Mouse (Mus musculus): ENCODE measurements around the gene Gm20441. TPM values are rescaled to one million over a fixed set of nuclear protein-coding genes. Genes with fewer than 3 reads are reported as not detected.
A peak's percentile ranks its signal among the peaks of the same experiment; 100 is the strongest.
"Not testable (repeated sequence)": the region's sequence is repeated elsewhere in the genome, so short reads cannot be mapped to it uniquely, and the experiment has no call there.

The Gm20441 gene
- total RNA-seq, 2 experiments from 2014 or later = not detected

DNA sequence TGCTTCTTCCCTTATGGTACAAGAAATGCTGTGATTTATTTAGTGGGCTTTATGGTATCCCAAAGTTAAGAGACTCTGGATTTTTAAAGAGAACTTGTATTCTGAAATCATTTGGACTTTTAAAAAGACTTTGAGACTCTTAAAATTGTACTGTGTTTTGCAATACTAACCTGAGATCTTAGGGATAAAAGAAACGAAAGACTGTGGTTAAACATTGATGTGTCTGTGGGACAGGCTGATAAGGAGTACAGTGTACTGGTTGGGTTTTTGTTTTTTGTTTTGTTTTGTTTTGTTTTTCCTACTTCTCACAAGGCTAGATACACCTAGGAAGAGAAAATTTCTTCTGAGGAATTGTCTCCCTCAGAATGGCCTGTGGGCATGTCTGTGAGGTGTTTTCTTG, 4.7 kb upstream of the Gm20441 start:
- intact Hi-C loops (cut with DNase I) = no loop called here
- no peak for DNase-seq

DNA sequence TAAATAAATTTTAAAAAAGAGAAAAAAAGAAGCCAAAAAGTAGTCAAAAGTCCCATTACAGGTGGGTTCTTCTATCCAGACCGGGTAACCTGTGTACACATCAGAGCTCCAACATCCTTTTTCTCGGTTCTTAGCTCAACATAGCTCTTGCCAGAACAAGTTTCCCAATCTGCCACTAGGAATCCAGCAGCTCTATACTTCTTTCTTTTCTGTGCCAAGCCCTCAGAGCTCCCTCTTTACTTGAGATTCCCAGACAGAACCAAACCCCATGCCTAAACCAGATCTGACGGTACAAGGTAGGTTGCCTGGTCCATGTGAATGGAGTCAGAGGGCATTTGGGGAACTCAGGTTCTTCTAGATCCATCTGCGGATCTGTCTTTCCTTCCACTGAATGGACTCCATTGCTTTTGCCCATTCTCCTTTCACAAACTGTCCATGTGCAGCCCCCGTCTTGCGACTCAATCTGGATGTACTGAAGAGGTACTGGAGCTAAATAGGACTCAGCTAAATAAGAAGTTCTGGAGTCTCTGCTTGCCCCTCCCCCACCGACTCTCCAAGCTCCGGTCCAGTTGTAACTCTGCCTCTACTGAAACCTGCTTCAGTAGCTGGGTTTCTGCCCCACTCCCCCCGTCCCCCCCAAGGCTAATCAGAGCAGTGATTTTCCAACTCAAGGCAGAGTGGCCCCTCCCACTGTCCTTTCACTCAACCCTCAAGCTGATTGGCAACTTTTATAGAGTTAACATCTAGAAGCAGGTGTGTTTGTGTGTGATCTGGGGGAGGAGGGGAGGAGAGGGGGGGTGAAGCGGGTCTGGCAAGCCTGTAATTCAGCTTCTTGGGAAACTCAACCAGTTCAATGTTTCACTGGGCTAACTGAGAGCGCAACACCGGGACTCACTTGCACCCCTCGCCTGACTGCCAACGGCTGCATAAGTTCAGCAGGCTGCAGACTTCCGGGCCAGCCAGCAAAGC, 1.3 kb downstream of the Gm20441 start:
- intact Hi-C loops (cut with DNase I) = no loop called here
- no peak for DNase-seq

- intact Hi-C loops (cut with DNase I) = no loop called here
- no peak for DNase-seq
Measured at GRCm38 (mm10) chr10:75777885-75778284, 2.9 kb downstream of the Gm20441 start.

DNA sequence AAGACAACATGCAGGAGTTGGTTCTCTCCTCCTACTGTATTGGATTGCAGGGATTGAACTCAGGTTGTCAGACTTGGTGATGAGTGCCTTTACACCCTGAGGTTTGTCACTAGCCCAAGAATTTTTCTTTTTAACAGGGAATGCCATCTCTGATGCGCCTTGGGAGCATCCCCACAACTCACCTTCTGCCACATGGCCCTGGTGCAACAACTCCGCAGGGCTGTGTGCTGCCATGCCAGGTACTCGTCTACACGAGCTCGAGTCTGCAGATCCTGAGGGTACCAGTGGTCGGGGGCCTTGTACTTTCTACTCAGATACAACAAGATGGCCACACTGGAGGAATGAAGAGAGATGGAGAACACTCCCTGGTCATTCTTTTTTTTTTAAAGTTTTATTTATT, 4.2 kb downstream of the Gm20441 start:
- intact Hi-C loops (cut with DNase I) = no loop called here
- no peak for DNase-seq

GRCm38 (mm10) chr10:75774587-75774986, 6.2 kb downstream of the Gm20441 start:
- intact Hi-C loops (cut with DNase I) = loop anchor here (5.0 kb wide), 1 partner anchor 187 kb away; the partner anchor contains the start of gene Ggt5
- no peak for DNase-seq

DNA sequence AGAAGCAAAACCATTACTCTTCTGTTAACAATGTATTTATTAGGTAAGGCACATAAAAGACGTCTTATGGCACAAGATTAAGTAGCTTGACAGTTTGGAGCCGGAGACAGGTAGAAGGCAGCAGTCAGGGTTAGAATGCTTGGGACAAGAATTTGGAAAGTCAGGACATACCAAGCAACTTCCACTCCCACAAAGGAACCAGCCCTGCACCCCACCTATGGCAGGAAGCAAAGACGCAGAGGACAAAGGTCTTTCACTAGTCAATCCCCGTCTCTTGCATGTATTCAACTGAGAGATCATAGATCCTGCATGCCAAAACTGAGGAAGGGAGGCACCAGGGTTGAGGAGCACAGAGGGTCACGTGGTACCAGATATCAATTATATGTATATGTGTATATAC, 6.7 kb downstream of the Gm20441 start:
- DNase-seq = no peak
- intact Hi-C loops (cut with DNase I) = loop anchor here (5.0 kb wide), 1 partner anchor 187 kb away; the partner anchor contains the start of gene Ggt5

- intact Hi-C loops (cut with DNase I) = loop anchor here (5.0 kb wide), 1 partner anchor 186 kb away; the partner anchor contains the start of gene Ggt5
- peak; percentile 73 to 78 for DNase-seq
Measured at GRCm38 (mm10) chr10:75772795-75773664, 7.7 kb downstream of the Gm20441 start, which contains the start of gene Ddt. Gene Ddt, minus strand, starts transcription at chr10:75773414.

GRCm38 (mm10) chr10:75767756-75768155, 13.0 kb downstream of the Gm20441 start:
- intact Hi-C loops (cut with DNase I); DNase-seq: not testable (repeated sequence)

DNA sequence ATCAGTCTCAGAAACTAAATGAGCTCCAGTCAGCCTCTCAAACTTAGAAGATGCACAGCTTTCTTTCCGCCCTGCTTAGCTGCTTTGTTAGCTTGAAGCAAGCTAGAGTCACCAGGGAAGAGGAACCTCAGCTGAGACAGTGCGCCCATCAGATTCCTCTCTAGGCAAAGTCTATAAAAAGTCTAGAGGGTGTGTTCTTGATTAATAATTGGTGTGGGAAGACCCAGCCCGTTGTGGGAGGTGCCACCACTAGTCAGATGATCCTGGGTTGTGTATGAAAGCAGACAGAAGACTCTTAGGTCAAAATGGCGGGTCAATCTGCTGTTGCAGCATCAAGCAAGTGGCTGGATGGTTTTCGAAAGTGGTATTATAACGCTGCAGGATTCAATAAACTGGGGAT, 13.9 kb downstream of the Gm20441 start:
- no peak for DNase-seq
- intact Hi-C loops (cut with DNase I) = no loop called here

- peak; percentile 70 to 76 for DNase-seq
- intact Hi-C loops (cut with DNase I) = loop anchor here (2.0 to 5.0 kb wide), 2 partner anchors 68 to 86 kb away; no protein-coding TSS in a partner anchor
Measured at GRCm38 (mm10) chr10:75764519-75765473, 16.0 kb downstream of the Gm20441 start.

DNA sequence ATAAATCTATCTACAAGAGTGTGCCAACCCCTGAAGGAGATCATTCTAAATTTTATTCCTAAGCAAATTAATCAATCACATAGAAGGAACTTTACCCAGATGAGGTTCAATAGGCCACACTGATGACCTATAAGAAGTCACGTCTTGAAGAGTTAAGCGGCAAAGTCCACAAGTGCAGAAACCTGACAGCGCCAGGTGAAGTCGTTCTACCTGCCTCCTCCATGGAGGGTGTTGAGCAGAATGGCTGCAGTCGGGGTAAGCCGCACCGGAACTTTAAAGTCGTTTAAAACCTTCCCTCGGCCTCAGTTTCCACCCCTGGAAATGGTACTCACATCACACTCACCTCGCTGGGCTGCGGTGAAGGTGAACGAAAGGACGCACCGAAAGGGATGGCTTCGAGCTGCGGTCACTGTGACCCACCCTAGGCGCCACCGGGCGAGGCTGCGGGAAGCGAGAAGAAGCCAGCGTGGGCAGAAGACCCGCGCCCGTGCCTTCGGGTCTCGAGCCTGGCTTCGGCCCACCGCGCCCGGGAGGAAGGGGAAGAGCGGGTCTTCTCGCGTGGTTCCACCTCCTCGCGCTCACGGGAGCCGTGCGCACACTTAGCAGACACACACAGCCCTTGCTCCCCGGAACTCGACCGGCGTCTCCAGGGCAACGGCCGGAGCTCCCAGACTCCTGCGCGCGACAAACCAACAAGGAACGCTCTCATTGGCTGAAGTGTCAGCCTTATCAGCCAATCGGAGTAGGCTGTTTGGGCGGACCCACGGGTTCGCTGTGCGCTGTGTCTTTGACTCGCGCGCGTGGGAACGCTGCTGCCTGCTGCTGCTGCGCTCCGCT, 16.9 kb downstream of the Gm20441 start, which contains the start of gene Cabin1:
Cabin1 (minus strand) TSS at position 660 of the 837 bp plus-strand sequence.
- intact Hi-C loops (cut with DNase I) = loop anchor here (2.0 to 5.0 kb wide), 2 partner anchors 68 to 87 kb away; no protein-coding TSS in a partner anchor
- DNase-seq = peak; percentile 96 to 97

- intact Hi-C loops (cut with DNase I) = loop anchor here (5.0 kb wide), 1 partner anchor 70 kb away; no protein-coding TSS in a partner anchor
- DNase-seq = no peak
Measured at GRCm38 (mm10) chr10:75762413-75762812, 18.3 kb downstream of the Gm20441 start.

DNA sequence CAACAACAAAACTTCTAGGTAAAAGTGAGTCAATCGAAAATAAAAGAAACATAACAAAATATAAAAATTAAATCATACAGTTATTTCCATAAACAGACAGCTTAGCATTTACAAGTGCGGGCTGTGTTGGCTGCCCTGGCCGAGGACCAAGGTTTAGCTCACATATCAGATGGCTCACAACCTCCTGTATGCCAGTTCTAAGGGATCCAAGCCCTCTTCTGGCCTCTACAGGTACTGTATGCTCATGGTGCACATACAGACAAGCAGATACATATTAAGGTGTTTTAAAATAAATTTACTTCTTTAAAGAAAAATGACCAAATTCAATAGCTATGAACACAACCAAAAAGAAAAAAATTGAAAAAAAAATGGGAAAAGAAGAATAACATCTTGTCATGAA, 20.4 kb downstream of the Gm20441 start:
- no peak for DNase-seq
- intact Hi-C loops (cut with DNase I) = loop anchor here (5.0 kb wide), 1 partner anchor 72 kb away; no protein-coding TSS in a partner anchor

DNA sequence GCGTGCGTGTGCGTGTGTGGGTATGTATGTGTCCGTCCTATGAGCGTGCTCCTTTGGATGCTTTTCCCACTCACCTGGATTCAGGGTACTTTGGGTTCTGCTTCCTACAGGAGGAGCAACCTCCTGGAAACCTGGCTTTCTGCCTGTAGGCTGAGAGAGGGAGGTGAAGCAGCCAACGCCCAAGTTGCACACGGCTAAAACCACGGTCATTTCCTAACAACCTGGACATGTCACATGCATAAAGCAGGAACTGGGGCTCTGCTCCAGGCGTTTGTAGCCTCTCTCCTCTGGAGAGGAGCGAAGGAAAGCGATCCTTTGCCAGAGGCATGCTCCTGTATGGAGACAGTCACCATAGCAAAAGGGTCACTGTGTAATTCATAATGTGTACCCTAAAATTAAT, 24.0 kb downstream of the Gm20441 start:
- DNase-seq = no peak
- intact Hi-C loops (cut with DNase I) = no loop called here

- DNase-seq = peak; percentile 82 to 86
- intact Hi-C loops (cut with DNase I) = loop anchor here (1.0 kb wide), 3 partner anchors 88 to 207 kb away; no protein-coding TSS in a partner anchor
Measured at GRCm38 (mm10) chr10:75744017-75744416, 36.7 kb downstream of the Gm20441 start.

- intact Hi-C loops (cut with DNase I) = no loop called here
- DNase-seq = no peak
Measured at GRCm38 (mm10) chr10:75743369-75743768, 37.4 kb downstream of the Gm20441 start.

DNA sequence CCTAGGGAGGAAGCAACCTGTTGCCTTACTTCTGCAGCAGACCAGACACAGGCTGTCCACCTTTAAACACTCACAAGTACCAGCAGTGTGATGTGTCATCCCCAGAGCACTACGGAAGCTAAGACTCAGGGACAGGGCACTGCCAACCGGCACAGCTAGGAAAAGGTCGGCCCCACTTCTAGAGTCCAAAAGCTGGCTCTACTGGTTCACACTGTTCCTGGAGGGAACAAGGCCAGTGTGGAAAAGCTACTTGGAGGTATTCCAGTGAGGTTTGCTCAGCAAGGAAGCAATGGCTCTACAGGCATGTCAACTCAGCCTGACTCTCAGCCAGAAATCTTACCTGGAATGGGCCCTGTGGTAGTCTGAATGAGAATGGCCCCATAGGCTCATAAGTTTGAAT, 39.9 kb downstream of the Gm20441 start:
- DNase-seq = no peak
- intact Hi-C loops (cut with DNase I) = no loop called here

GRCm38 (mm10) chr10:75725449-75725848, 55.3 kb downstream of the Gm20441 start:
- DNase-seq = no peak
- intact Hi-C loops (cut with DNase I) = no loop called here
